Mouse (Mus musculus) retina, postnatal 7 days (tissue): ENCODE results near the gene Astl.
"Not testable (repeated sequence)": the region's sequence is repeated elsewhere in the genome, so short reads cannot be mapped to it uniquely, and the experiment has no call there.

Experiments
- DNase-seq: peaks from one replicate; pipeline ENCODE4 v3.0.0-alpha.2; 2012; ENCODE audit warnings: low read depth, low spot score

The Astl gene

DNA sequence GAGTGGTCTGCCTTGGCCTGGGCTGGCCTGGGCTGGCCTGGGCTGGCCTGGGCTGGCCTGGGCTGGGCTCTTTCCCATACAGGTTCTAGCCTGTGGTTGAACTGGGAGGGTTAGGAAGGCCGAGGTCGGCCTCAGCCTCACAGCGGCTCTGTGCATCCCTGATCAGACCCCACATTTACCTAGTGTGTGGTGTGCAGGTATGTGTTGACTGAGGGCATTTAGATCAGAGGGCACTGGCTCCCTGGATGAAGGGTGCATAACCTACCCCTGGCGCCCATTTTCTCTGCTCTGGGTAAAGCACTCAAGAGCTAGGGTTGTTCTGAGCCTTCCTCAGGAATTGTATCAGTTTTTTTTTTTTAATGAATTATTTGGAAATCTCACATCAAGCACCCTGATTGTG is at the start of gene Astl:
TSS of gene Astl (plus strand) at position 224 of the 400 bp plus-strand sequence.
- DNase-seq = no peak

DNA sequence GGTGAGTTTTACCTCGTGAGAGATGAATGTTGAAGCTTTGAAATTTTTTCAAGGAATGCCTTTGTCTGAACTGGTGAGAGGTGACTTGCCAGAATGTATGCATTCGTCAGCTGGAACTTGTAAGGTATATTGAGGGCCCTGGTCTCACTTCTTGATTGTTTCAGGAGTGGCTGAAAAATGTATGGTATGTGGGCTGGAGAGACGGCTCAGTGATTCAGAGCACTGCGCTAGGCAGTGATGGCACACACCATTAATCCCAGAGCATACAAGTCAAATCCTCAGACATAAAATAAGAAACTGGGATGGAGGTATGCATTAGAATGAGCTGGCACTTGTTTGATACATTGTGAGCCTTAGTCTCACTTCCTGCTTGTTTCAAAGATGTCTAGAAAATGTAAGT is 46.2 kb upstream of the Astl start:
- DNase-seq = no peak

DNA sequence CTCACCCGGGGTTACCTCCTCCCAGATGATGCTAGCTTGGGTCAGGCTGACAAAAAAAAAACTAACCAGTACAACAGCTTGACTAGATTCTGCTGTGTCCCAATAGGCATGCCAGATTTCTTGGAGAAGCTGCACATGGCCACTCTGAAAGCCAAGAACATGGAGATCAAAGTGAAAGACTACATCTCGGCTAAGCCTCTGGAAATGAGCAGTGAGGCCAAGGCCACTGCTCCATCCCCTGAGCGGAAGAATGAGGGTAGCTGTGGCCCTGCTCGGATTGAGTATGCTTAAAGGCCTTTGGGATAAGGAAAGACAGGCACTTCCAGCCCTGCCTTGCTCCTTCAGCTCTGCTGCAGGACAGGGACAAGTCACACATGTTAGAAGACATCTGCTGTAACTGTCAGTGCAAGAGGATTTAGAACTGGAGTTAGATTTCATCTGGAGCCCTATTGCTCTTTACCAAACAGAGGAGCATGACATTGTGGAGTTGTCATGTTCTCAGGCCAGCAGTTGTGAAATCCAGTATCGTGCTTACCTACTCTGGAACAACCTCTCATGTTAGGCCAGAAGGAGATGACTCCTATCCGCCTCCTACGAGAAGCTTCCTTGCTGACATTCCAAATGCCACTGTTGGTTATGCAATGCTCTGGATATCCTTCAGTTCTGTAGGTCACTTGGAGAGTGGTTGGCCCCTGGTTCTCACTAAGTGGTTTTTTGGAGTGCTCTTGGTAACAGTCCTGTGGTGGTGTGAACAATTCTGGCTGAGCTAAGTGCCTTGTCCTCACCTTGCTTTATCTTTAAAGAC is 41.2 kb upstream of the Astl start:
- DNase-seq = no peak

DNA sequence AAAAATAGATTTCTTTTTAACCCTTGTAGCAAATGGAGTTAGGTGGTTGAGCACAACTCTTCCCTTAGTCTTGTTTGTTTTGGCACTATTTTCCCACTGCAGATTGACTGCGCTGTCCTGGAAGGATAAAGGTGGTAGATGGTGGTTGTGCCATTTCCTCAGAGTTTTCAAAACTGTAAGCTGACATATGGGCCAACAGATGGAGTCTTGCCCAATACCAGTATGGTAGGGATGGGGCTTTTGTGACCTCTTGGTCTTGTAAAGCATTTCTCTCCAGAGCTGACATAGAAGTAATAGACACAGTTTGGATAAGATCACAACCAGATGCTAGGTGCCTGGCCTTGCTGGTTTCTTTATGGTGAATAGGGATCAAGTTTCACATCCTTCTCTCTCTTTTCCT is 40.4 kb upstream of the Astl start:
- DNase-seq = no peak

- no peak for DNase-seq
Observed at GRCm38 (mm10) chr2:127300701-127301100, 37.7 kb upstream of the Astl start.

DNA sequence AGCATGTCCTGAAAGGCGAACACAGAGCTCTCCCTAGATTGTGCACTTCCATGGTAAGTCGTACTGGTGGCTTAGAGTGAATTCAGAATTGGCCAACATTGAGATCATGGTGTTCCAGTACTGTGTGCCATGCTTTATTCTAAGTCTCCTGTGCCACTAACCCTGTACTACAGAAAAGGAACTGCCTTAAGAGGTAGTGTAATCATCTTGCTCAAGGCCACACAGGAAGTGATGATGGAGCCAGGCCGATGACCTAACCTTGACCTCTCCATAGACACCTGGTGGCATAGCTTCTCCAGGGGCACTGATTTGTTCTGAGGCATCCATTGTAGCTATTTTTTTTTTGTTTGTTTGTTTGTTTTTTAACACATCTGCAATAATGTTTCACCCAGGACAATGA is 36.6 kb upstream of the Astl start:
- no peak for DNase-seq

DNA sequence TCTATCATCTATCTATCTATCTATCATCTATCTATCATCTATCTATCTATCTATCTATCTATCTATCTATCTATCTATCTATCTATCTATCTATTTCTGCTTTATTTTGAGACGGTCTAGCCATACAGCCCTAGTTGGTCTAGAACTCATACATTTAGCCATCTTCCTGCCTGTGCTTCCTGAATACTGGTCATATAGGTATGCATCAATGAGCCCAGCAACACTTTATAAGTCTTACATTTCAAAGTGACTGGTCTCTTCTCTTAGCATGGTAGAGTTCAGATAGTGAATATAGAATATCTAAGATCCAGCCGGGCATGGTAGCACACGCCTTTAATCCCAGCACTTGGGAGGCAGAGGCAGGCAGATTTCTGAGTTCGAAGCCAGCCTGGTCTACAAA is 34.2 kb upstream of the Astl start:
- not testable (repeated sequence) for DNase-seq

GRCm38 (mm10) chr2:127304609-127305210 is 33.7 kb upstream of the Astl start:
- DNase-seq = no peak

DNA sequence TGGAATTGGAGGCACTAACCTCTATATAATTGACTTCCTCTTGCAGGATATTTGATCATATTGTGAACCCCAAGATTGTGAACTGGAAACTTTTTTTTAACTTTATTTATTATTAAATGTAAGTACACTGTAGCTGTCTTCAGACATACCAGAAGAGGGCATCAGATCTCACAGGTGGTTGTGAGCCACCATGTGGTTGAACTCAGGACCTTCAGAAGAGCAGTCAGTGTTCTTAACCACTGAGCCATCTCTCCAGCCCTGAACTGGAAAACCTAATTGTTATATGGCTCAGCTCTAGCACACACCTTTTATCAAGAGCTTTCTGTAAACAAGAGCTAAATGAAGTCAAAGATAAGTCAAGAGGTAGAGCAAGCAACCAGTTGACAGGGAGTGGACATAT is 32.3 kb upstream of the Astl start:
- DNase-seq = no peak

DNA sequence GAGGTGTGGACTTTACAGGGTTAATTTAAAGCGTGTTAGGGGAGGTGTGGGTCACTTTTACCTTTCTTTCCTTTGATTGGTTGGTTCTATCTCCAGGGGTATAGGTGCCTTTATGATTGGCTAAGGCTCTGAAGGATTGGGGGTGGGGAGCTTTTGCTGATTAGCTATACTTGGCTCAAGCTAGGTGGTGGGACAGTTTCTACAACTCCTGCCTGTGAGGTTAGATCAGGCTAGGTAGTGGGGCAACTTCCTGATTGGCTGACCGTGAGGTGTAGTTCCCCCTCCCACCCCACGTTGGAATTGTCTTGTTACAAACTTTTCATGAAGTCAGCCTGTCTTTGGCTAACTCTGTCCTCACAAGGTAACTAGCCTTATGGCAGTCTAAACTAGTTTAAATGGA is 31.3 kb upstream of the Astl start:
- no peak for DNase-seq

DNA sequence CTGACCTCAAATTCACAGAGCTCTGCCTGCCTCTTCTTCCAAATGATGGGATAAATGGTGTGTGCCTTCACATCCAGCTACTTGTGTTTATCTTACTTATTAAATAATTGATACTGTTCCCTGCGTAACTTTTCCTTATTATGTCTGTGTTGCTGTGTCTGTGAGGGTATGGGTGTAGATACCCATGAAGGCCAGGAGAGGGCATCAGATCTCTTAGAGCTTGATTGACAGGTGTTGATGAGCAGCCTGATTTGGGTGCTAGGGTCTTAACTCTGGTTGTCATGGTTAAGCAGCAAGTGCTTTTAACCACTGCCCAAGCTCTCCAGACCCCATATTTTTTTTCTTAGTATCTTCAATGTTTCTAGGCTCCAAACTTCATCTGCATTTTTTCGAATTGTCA is 29.8 kb upstream of the Astl start:
- peak; percentile 2 for DNase-seq

- DNase-seq = peak; percentile 2
Observed at GRCm38 (mm10) chr2:127310246-127310645, 28.2 kb upstream of the Astl start.

DNA sequence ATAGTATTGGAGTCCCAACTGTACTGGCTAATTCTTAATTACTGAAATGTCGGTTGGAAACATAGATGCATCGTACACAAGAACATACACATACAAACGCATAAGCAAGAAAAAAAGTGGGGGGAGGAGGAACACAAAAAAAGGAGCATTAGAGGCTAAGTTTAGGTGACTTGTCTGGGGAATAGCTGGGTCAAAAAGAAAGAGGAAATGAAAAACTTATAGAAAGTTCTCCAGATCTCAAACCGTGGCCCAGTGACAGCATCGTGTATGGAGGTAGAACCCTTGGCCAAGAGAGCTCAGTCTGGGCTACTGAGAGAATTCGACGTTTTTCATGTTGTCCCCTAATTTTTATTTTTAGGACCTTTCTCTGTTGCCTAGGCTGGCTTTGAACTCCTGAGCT is 27.8 kb upstream of the Astl start:
- no peak for DNase-seq

DNA sequence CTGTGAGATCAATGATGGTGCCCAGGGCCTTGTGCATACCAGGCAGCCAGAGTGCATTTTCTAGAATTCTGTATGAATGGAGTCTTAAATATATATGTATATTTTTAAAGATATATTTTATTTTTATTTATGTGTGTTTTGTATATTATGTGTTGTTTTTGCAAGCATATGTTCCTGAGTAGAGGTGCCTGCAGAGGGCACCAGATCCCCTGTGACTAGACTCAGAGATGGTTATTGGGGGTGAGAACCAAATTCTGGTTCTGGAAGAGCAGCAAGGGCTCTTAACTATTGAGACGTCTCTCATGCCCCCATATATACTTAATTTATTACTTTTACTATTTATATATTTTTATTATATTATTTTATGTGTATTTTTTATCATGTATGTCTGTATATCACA is 27.2 kb upstream of the Astl start:
- no peak for DNase-seq

DNA sequence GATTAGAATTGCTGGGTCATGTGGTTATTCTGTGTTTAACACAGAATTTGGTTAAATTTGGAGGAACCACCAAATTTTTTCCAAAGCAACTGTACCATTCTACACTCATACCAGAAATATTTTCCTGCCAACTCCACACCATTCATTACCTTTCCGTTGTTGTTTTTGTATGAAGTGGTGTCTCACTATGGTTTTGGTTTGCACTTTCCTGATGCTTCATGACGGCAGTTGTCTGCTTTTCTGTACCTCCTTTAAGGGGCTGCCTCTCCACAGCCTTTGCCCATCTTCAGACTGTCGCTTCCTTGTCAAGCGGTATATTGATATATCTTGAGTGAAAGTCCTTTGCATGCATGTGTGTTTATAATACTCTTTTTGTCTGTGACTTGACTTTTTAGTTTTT is 25.6 kb upstream of the Astl start:
- no peak for DNase-seq

DNA sequence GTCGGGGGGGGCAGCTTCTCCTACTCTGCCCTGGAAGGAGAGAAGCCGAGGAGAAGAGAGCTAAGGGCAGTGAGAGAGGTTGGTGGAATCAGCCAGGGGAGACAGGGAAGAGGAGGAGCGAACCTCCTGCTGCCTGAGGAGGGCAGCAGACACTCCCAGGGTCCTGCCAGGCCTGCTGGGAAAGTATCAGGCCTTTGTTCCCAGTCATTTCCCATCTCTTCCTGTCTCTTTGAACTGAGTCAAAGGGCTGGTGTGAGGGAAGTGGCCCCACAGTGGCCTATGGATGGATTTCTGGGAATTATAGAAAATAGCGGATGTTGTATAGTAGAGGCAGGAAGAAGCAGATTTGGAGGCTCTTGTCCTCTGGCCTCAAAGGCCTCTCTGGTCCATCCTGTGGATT is 24.6 kb upstream of the Astl start:
- no peak for DNase-seq

DNA sequence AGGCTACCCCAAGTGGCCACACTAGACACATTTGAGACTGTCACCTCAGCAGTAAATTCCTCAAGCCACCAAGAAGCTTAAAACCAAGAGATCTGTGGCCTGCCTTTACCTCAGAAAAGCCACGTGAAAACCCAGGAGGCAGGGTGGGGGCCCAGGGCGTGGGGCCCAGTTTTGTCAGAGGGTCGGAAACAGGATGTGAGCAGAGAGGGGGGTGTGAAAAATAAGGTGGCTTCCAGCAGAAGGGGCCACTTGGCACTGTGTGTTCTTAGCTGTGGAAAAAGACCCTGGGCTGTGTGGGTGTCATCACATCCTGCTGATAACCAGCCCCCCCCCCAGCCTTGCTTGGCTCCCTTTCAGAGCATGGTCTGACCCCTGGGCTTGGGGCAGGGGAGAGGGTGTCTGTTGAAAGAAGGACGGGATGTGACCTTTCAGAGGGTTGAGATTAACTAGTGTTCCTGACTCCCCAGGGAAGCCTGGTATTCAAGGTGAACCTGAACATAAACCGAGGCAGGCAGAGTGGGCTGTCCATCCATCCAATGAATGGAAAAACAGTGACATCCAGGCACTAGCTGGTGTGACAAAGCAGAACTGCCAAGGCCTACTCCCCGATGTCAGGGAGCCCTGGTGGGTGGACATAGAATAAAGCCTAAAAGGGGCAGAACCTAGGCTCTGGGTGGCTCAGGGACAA is 23.8 kb upstream of the Astl start:
- no peak for DNase-seq

DNA sequence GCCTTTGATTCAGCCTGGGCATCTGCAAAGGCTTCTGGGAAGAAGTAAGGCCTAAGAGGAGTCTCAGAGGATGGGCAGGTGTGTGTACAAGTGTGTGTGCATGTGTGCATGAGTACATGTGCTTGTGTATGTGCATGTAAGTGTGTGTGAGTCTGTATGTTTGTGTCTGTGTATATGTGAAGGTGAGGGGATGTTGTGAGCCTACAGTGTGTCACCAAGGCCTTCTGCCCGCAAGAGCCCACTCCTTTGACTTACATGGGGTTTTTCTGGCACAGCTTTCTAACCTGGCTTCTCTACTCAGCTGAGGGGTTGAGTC is 23.3 kb upstream of the Astl start:
- DNase-seq = no peak

- no peak for DNase-seq
Observed at GRCm38 (mm10) chr2:127316431-127316830, 22.0 kb upstream of the Astl start.

DNA sequence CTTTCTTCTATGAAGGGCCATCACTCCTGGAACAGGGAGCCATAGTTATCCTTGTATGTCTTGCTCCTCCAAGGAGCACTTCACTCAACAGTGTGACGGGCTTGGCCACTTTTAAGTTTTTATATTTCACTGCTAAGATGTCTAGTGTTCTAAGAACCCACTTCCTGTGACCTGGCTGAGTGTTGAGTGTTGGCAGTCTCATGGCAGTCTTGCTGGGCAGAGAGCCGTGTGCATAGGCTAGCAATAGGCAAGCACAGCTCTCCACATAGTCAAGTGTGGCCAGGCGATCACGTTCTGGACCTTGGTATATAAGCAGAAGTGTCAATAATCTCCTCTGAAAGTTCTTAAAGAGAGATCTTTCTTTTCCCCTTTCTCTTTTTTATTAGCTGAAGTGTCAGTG is 20.3 kb upstream of the Astl start:
- no peak for DNase-seq

DNA sequence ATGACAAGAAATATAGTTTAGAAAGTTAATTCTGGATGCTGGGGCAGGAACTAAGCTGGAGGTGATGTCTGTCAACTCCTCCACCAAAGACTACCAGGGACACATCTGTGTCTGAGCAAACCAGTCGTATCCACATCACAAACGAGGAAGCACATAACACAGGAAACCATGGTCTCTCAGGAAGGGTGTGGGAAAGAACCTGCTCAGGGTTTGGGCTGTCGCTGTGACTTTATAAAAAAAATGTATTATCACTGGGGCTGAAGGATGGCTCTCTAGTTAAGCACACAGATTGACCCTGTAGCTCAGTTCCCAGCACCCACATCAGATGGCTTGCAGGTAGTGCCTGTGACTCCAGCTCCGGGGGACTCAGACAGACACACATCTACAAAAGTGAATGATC is 19.4 kb upstream of the Astl start:
- no peak for DNase-seq

DNA sequence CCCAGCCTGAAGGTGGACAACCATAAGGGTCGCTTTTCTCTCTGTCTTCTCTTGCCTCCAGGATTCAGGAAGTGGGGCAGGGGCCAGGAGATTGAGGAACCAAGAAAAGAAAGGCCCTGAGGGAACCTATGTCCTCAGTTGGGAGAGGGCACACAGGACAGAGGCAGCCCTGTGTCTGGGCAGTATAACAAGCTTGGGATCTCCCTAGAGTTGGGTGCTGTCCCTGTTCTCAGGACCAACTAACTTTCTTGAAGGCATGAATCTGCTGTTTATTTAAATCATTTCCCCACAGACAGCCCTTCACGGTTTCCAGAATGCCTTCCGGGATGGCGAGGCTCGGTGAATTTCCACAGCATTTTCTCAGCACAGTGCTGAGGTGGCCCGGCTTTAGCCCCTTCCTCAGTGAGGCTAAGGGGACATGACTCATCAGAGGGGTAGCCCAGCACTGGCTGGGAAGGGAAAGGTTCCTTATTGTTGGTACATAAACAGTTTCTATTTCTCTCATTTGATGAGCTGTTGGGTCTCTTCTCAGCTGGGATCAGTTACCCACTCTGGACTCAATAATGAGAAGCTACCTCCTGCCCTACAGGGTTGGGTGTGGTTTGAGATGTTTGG is 15.7 kb upstream of the Astl start:
- DNase-seq = no peak

- DNase-seq = no peak
Observed at GRCm38 (mm10) chr2:127323667-127324066, 14.8 kb upstream of the Astl start.
